In the genomic region with DNA sequence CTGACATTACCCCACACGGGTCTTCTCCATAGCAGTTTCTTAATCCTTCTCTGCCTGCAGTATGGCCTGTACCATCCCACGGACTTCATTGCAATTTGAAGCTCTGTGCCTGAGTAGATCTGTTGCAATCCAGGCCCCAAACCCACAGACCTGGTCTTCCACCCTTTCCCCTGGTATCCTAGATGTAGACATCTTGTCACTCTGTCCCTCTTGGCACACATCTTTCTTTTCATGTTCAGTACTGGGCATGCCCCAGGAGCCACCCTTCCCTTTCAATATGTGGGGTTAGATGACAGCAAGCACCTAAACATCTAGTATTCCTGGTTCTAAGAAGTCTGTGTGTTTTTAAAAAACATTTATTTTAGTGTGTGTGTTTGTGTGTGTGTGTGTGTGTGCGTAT, we compare ENCODE assay signal across 33 mouse cellular contexts. TPM values are rescaled to one million over a fixed set of nuclear protein-coding genes. Genes with fewer than 3 reads are reported as not detected.
DNase-seq lines count a peak whose midpoint lies in the region; ATAC-seq and TF ChIP-seq lines count a peak whose summit lies in the region.
"Had no signal": no experiment of that assay in that cellular context is flagged by ENCODE, and none has a peak within 500 bp of the region (broad histone marks: within the 10 kb centered on the region; RNA-seq: fewer than 3 reads in every experiment).

No protein-coding gene starts in this region.

- peak; percentile 75 for DNase-seq in heart, adult 11 months
- no peak for DNase-seq in heart, adult 18-20 months
- peak; percentile 45 for DNase-seq in lung, postnatal 36 days
- DNase-seq in lung, postnatal 4 days = no peak
- no peak for DNase-seq in thymus, adult 2 months
- no peak for DNase-seq in cerebellum, postnatal 4 days (ENCODE audit: low spot score in 2 of 2)
- DNase-seq: adrenal gland, postnatal 10 days; adrenal gland, postnatal 36 days; cerebellum, adult 11 months; cerebellum, adult 8-10 months; cerebellum, postnatal 10 days; cerebellum, postnatal 36 days; forebrain, postnatal 0 days; gastrocnemius, adult 2 months; gastrocnemius, postnatal 14 days; heart, postnatal 14 days; heart, postnatal 4 days had no signal

- no peaks in the 10 kb centered on the region for H3K36me3 ChIP-seq in thymus, adult 2 months (ENCODE audit: control insufficient read depth, insufficient read depth, low read length)
- H3K36me3 ChIP-seq: heart, embryonic 12.5 days; heart, embryonic 15.5 days had no signal

- whole genome bisulfite sequencing in thymus, adult 2 months = 95% methylated on average over 3 of the region's 3 CpGs

- no peak overlapping the region for H3K4me3 ChIP-seq in thymus, adult 2 months (ENCODE audit: control insufficient read depth, insufficient read depth, low read length)
- H3K4me3 ChIP-seq: gastrocnemius, adult 2 months; heart, embryonic 12.5 days; heart, embryonic 15.5 days had no signal

- no peak for TF ChIP-seq POLR2A in thymus, adult 2 months (IDR thresholded peaks at IDR 0.05; ENCODE audit: control insufficient read depth, extremely low read depth, insufficient read depth, low read length, poor library complexity)

- no peaks in the 10 kb centered on the region for H3K4me1 ChIP-seq in thymus, adult 2 months (replicated peaks; ENCODE audit: control insufficient read depth, insufficient read depth, low read length)

- peak; percentile 17; the same call in 1 of the 2 replicates for ATAC-seq in megakaryocyte progenitor cell, adult 5-6 weeks (replicated peaks; ENCODE audit: poor library complexity)
- ATAC-seq: activated CD4-positive, CD25-positive, alpha-beta regulatory T cell, adult 4 months; forebrain, embryonic 14.5 days; forebrain, postnatal 0 days; hindbrain, postnatal 0 days; inflammation-experienced regulatory T-cells, adult 6 months had no signal

- no peaks in the 10 kb centered on the region for H3K27me3 ChIP-seq in thymus, adult 2 months (ENCODE audit: control insufficient read depth, insufficient read depth, low read length)
- H3K27me3 ChIP-seq: heart, embryonic 12.5 days; heart, embryonic 15.5 days had no signal

- no peak overlapping the region for H3K27ac ChIP-seq in thymus, adult 2 months (ENCODE audit: control insufficient read depth, insufficient read depth, low read length)
- H3K27ac ChIP-seq: hindbrain, embryonic 14.5 days; hindbrain, postnatal 0 days had no signal

- TF ChIP-seq CTCF in thymus, adult 2 months (IDR thresholded peaks at IDR 0.05; ENCODE audit: borderline replicate concordance, control insufficient read depth, extremely low read depth, insufficient read depth, low read length, poor library complexity) = no peak

RNA-seq across cellular contexts. Expression of gene Tmem86a, which starts 8.7 kb away (rescaled TPM):
- total RNA-seq in heart, adult 18-20 months (2021) = 10 to 100 TPM; 19.7 to 20.8 TPM
- total RNA-seq in megakaryocyte progenitor cell, adult 5-6 weeks (2015) = 2.3 and 4.0 TPM in 2 replicates
- 1.4 and 2.2 TPM in 2 replicates for total RNA-seq in megakaryocyte progenitor cell, adult 5-6 weeks (2017)
- 51.3 and 66.5 TPM in 2 replicates for polyA plus RNA-seq in thymus, adult 2 months (2012; rRNA removed)

RNA-seq across cellular contexts. Expression of gene Spty2d1, which starts 33.5 kb away (rescaled TPM):
- 1 to 10 TPM; 7.4 to 7.7 TPM for total RNA-seq in heart, adult 18-20 months (2021)
- total RNA-seq in megakaryocyte progenitor cell, adult 5-6 weeks (2015) = 30.4 and 34.9 TPM in 2 replicates
- 25.4 and 30.7 TPM in 2 replicates for total RNA-seq in megakaryocyte progenitor cell, adult 5-6 weeks (2017)
- polyA plus RNA-seq in thymus, adult 2 months (2012; rRNA removed) = 6.9 and 8.4 TPM in 2 replicates

RNA-seq across cellular contexts. Expression of gene Gm9999, which starts 58.3 kb away (rescaled TPM):
- not detected for total RNA-seq in heart, adult 18-20 months (2021)
- total RNA-seq in megakaryocyte progenitor cell, adult 5-6 weeks (2015) = not detected in 2 replicates
- not detected in 2 replicates for total RNA-seq in megakaryocyte progenitor cell, adult 5-6 weeks (2017)
- 0.54 TPM in 1 of 2 replicates, not detected in the other for polyA plus RNA-seq in thymus, adult 2 months (2012; rRNA removed)
- total RNA-seq: adrenal gland, adult 18-20 months; adrenal gland, postnatal 10 days; adrenal gland, postnatal 36 days; ES-E14; forebrain, postnatal 0 days; gastrocnemius, adult 2 months; gastrocnemius, postnatal 14 days; gastrocnemius, postnatal 4 days; heart, postnatal 14 days; heart, postnatal 4 days; hindbrain, postnatal 0 days had no signal
- polyA plus RNA-seq: activated CD4-positive, CD25-positive, alpha-beta regulatory T cell, adult 4 months; embryonic facial prominence, embryonic 11.5 days; embryonic facial prominence, embryonic 14.5 days; forebrain, embryonic 11.5 days; forebrain, embryonic 14.5 days; forebrain, postnatal 0 days; frontal cortex, adult 2 months; heart, embryonic 12.5 days; heart, embryonic 15.5 days; hindbrain, embryonic 11.5 days; hindbrain, embryonic 14.5 days; hindbrain, postnatal 0 days; inflammation-experienced regulatory T-cells, adult 6 months had no signal

Comparison
In these comparisons a context has a peak if more than half of its experiments do, and no peak if none do; other contexts are left out.
1. DNase-seq: peak in heart, adult 11 months (single experiment) and lung, postnatal 36 days (single experiment); none in heart, adult 18-20 months (0 of 2), lung, postnatal 4 days (0 of 2), thymus, adult 2 months (single experiment) and cerebellum, postnatal 4 days (0 of 2).
2. RNA of gene Tmem86a, which starts 8.7 kb away (total RNA-seq): 19.7 to 20.8 TPM in heart, adult 18-20 months; 1.4 to 4.0 TPM in megakaryocyte progenitor cell, adult 5-6 weeks; every median in the first group is over 4 times any median in the second.